Mouse (Mus musculus) liver, adult 2 months (tissue): Measurements from ENCODE around the gene Tinagl1.

ENCODE experiments used
- CTCF ChIP-seq: fragments of 200-500 bp; IDR thresholded peaks from 2 replicates; pipeline ENCODE4 v1.5.1; 2011; ENCODE audit warnings: low read depth, low read length, control low read depth
- POLR2A ChIP-seq: fragments of 200-500 bp; IDR thresholded peaks from 2 replicates; pipeline ENCODE4 v1.6.1; 2011; ENCODE audit warnings: low read length, control low read depth; ENCODE audit not compliant: insufficient read depth; ENCODE audit errors: extremely low read depth

GRCm38 (mm10) chr4:130189606-130190005 lies 14.7 kb upstream of the Tinagl1 start:
- no peak for TF ChIP-seq CTCF
- no peak for TF ChIP-seq POLR2A
